Mouse (Mus musculus) spleen, postnatal 0 days (tissue): ENCODE data around the gene Susd5. TPM values are rescaled to one million over a fixed set of nuclear protein-coding genes. Genes with fewer than 3 reads are reported as not detected.

Experiments
- polyA plus RNA-seq: library from polyadenylated mRNA; unstranded; fragments of >200 nt; fragmentation: Nextera tagmentation; extraction: Ambion mirVana; gene quantifications from 2 replicates; pipeline ENCODE4 v1.2.1, GENCODE M21; 2015

Gene Susd5
- 0.07 and 0.10 TPM in 2 replicates for polyA plus RNA-seq

DNA sequence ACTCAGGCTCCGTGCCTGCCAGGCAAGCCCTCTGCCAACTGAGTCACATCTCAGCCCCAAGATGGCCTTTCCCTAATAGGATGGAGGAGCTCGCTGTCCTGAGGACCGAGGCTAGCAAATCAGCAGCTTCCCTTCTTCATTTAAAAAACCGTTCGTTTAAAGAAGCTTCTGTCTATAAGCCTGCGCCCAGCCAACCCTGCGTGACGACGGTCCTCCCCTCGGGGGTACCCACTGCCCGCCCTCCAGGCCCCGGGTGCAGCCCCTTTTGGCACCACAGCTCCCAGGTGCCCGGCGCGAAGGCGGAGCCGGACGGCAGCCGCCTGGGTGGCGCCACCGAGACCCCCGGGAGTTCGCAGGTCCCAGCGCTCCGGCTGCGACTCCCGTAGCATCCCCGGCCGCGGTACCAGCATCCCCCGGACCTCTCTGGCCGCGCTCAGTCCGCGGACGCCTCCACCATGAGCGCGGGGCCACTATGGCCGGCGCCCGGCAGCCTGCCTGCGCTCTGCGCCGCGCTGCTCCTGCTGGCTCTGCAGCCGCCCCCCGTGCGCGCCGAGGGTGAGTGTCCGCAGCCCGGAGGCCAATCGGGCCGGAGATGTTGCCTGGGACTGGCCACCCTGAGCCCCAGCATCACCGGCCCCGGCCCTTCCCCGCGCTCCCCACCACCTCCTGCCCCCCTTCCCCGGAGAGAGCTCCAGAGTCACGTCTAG, at the start of gene Susd5:
TSS of gene Susd5 (plus strand) at position 51 of the 707 bp plus-strand sequence.

GRCm38 (mm10) chr9:114046028-114046427, 10.9 kb upstream of the Susd5 start, which contains the start of gene Fbxl2:
Fbxl2 (minus strand) TSS chr9:114046191.

Other genes starting within 250 kb of the Susd5 start
- gene Ubp1, start 126.2 kb upstream of the Susd5 start, polyA plus RNA-seq = 55.7 and 60.4 TPM in 2 replicates
- 0.98 and 1.2 TPM in 2 replicates for gene Fbxl2, start 10.9 kb upstream of the Susd5 start, polyA plus RNA-seq